Mouse (Mus musculus): Measurements from ENCODE around the gene Gm45194. TPM values are rescaled to one million over a fixed set of nuclear protein-coding genes. Genes with fewer than 3 reads are reported as not detected.

Gm45194 gene
- total and polyA plus RNA-seq, 3 experiments = not detected

DNA sequence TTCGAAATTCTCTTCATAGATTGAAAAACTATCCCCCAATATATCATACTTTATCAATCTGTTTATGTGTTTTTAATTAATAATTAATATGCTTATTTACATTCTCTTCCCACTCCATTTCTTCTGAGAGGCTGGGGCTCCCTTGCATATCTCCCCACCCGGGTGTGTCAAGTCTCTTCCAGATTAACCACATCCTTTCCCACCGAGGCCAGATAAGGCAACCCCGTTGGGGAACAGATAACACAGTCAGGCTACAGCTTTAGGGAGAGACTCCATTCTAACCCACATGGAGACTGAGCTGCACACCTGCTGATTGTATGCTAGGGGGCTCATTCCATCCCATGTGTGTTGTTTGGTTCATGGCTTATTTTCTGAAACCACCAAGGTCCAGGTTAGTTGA lies 69.7 kb downstream of the Gm45194 start:
- Histone ChIP-seq H3K9me3 (replicated peaks) (no peaks in the 10 kb centered on the region), H3K4me3 (ENCODE audit: low read depth, low read length) (no peak overlapping the region), H3K36me3 (replicated peaks) (no peaks in the 10 kb centered on the region), H3K4me1 (ENCODE audit: insufficient read depth, low read depth, low read length) (no peaks in the 10 kb centered on the region), H3K27me3 (ENCODE audit: insufficient read depth, low read length) (no peaks in the 10 kb centered on the region)
- TF ChIP-seq GATA1 (IDR thresholded peaks at IDR 0.05; ENCODE audit: borderline replicate concordance, low read length) (no peak), TAL1 (conservative IDR thresholded peaks at IDR 0.05; ENCODE audit: low read depth, low read length) (no peak), POLR2AphosphoS5 (IDR thresholded peaks at IDR 0.05; ENCODE audit: insufficient replicate concordance, low read depth, low read length) (no peak), GATA2 (IDR thresholded peaks at IDR 0.05; ENCODE audit: borderline replicate concordance, low read depth, low read length) (no peak), CTCF (IDR thresholded peaks at IDR 0.05; ENCODE audit: low read depth, low read length) (no peak)
- DNase-seq (ENCODE audit: low spot score) (no peak), ATAC-seq (ENCODE audit: extremely low read depth, insufficient number of reproducible peaks, low FRiP score, poor library complexity, severe bottlenecking) (no peak)

DNA sequence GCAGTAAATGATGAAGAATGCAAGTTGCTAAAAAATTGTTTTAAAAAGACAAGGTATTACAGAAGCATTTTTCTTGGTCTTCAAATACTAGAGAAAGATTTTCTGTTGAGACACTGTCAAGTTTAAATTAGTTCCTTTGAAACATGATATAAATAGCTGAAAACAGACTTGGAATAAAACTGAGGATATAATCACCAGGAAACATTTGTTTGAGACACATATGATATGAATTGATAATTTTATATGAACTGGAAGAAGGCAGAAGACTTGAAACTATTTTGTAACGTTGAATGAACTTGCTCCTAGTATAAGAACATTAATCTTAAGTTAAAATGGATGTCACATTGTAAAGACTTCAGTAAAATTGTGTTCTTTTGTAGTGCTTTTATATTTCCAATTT lies 108.5 kb downstream of the Gm45194 start:
- Histone ChIP-seq H3K9me3 (replicated peaks) (no peaks in the 10 kb centered on the region), H3K36me3 (replicated peaks) (no peaks in the 10 kb centered on the region), H3K27me3 (ENCODE audit: insufficient read depth, low read length) (no peaks in the 10 kb centered on the region), H3K4me1 (ENCODE audit: insufficient read depth, low read depth, low read length) (no peaks in the 10 kb centered on the region), H3K4me3 (ENCODE audit: low read depth, low read length) (no peak overlapping the region)
- ATAC-seq (ENCODE audit: extremely low read depth, insufficient number of reproducible peaks, low FRiP score, poor library complexity, severe bottlenecking) = no peak
- no peak for DNase-seq (ENCODE audit: low spot score)
- no peak for TF ChIP-seq POLR2AphosphoS5 (IDR thresholded peaks at IDR 0.05; ENCODE audit: insufficient replicate concordance, low read depth, low read length)
- no peak for TF ChIP-seq CTCF (IDR thresholded peaks at IDR 0.05; ENCODE audit: low read depth, low read length)
- no peak for TF ChIP-seq GATA1 (IDR thresholded peaks at IDR 0.05; ENCODE audit: borderline replicate concordance, low read length)

DNA sequence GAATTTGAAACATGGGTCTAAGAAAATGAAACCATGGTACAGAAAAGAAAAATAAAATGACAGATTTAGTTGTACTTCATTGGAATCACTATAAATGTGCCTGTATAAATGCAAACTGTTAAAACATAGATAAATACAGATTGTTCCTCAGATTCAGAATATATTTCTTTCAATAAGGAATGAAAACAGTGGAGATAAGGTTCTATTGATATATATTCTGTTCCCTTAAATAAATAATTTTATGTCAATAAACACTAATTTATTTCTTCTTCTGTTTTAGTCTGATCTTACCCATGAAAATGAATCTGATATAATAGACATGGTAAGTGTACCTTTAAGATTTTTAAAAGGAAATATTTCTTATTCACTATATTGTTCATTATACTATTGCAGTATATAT lies 119.5 kb downstream of the Gm45194 start, which contains the start of gene Tex16:
Gene Tex16 (plus strand): TSS at position 301 of the 400 bp plus-strand sequence.
- DNase-seq (ENCODE audit: low spot score) = no peak
- H3K4me3 ChIP-seq (ENCODE audit: low read depth, low read length) = no peak within 1 kb of the TSS
- TF ChIP-seq CTCF (IDR thresholded peaks at IDR 0.05; ENCODE audit: low read depth, low read length) (no peak), GATA2 (IDR thresholded peaks at IDR 0.05; ENCODE audit: borderline replicate concordance, low read depth, low read length) (no peak), POLR2AphosphoS5 (IDR thresholded peaks at IDR 0.05; ENCODE audit: insufficient replicate concordance, low read depth, low read length) (no peak), GATA1 (IDR thresholded peaks at IDR 0.05; ENCODE audit: borderline replicate concordance, low read length) (no peak), TAL1 (conservative IDR thresholded peaks at IDR 0.05; ENCODE audit: low read depth, low read length) (no peak)
- no peaks in the 10 kb centered on the region for H3K36me3 ChIP-seq (replicated peaks)
- no peak for ATAC-seq (ENCODE audit: extremely low read depth, insufficient number of reproducible peaks, low FRiP score, poor library complexity, severe bottlenecking)
- H3K9me3 ChIP-seq (replicated peaks) = no peaks in the 10 kb centered on the region
- H3K4me1 ChIP-seq (ENCODE audit: insufficient read depth, low read depth, low read length) = no peaks in the 10 kb centered on the region
- no peaks in the 10 kb centered on the region for H3K27me3 ChIP-seq (ENCODE audit: insufficient read depth, low read length)

DNA sequence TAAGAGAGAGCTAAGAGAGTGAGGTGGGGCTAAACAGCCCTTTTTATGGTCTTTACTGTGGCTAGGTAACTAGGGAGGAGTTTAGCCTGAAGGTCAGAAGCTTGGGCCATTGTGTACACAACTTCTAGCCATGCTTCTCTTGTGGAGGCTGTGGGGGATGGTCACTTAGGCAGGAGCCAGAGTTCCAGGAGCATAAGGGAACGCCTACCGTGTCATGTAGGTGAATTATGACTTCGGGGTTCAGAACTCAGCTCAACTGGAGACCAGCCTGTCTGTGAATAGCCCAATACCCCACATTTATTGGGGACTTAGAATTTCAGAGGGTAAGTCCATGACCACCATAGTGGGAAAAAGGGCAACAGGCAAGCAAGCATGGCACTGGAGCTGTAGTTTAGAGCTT lies 347.6 kb downstream of the Gm45194 start, which contains the start of gene 4933403O08Rik:
Gene 4933403O08Rik (plus strand): TSS at position 301 of the 400 bp plus-strand sequence.
- no peak within 1 kb of the TSS for H3K4me3 ChIP-seq (ENCODE audit: low read depth, low read length)
- DNase-seq (ENCODE audit: low spot score) (no peak), ATAC-seq (ENCODE audit: extremely low read depth, insufficient number of reproducible peaks, low FRiP score, poor library complexity, severe bottlenecking) (no peak)
- no peaks in the 10 kb centered on the region for H3K9me3 ChIP-seq (replicated peaks)
- no peaks in the 10 kb centered on the region for H3K27me3 ChIP-seq (ENCODE audit: insufficient read depth, low read length)
- TF ChIP-seq TAL1 (conservative IDR thresholded peaks at IDR 0.05; ENCODE audit: low read depth, low read length) (no peak), GATA1 (IDR thresholded peaks at IDR 0.05; ENCODE audit: borderline replicate concordance, low read length) (no peak), CTCF (IDR thresholded peaks at IDR 0.05; ENCODE audit: low read depth, low read length) (no peak), GATA2 (IDR thresholded peaks at IDR 0.05; ENCODE audit: borderline replicate concordance, low read depth, low read length) (no peak), POLR2AphosphoS5 (IDR thresholded peaks at IDR 0.05; ENCODE audit: insufficient replicate concordance, low read depth, low read length) (no peak)
- H3K4me1 ChIP-seq (ENCODE audit: insufficient read depth, low read depth, low read length) = no peaks in the 10 kb centered on the region
- H3K36me3 ChIP-seq (replicated peaks) = no peaks in the 10 kb centered on the region

DNA sequence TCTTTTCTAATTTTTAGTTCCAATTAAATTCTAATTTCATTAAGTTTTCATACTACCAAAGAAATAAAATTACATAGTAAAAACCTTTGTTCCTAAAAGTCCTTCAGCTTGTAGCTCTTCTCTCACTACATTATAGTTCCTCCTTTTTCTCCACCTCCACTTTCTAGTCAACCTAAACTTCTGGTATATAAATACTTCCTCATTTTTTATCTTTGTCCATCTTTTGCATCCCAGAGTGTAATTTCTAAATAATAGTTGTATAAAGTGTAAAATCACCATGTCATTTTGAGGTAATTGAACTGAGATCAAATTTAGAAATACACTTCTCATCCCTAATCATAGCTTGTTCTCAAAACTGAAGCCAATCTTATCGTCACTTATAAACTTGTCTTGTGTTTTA lies 351.7 kb downstream of the Gm45194 start:
- no peaks in the 10 kb centered on the region for H3K36me3 ChIP-seq (replicated peaks)
- DNase-seq (ENCODE audit: low spot score) = no peak

DNA sequence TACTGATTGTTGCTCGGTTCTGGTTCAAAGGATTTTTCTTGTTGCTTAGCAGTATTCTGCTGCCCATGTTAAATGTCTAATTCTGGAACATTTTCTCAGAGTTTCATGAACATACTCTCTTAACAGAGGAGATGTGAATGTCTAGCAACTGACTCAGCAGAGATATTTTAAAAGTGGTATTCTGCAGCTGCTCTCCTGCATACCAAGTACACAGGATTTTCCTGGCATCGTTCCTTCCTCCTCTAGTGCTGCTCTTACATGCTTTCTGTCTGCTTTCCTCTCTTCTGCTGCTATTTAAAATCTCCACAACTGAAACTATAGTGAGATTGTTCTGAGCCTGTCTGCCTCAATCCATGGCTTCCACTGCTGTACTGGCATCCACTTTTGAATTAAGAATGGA lies 364.3 kb downstream of the Gm45194 start:
- DNase-seq (ENCODE audit: low spot score) (no peak), ATAC-seq (ENCODE audit: extremely low read depth, insufficient number of reproducible peaks, low FRiP score, poor library complexity, severe bottlenecking) (no peak)
- H3K4me1 ChIP-seq (ENCODE audit: insufficient read depth, low read depth, low read length) = no peaks in the 10 kb centered on the region
- TF ChIP-seq TAL1 (conservative IDR thresholded peaks at IDR 0.05; ENCODE audit: low read depth, low read length) (no peak), CTCF (IDR thresholded peaks at IDR 0.05; ENCODE audit: low read depth, low read length) (no peak), GATA1 (IDR thresholded peaks at IDR 0.05; ENCODE audit: borderline replicate concordance, low read length) (no peak), GATA2 (IDR thresholded peaks at IDR 0.05; ENCODE audit: borderline replicate concordance, low read depth, low read length) (no peak), POLR2AphosphoS5 (IDR thresholded peaks at IDR 0.05; ENCODE audit: insufficient replicate concordance, low read depth, low read length) (no peak)
- H3K4me3 ChIP-seq (ENCODE audit: low read depth, low read length) = no peak overlapping the region
- no peaks in the 10 kb centered on the region for H3K27me3 ChIP-seq (ENCODE audit: insufficient read depth, low read length)
- H3K9me3 ChIP-seq (replicated peaks) = no peaks in the 10 kb centered on the region
- H3K36me3 ChIP-seq (replicated peaks) = no peaks in the 10 kb centered on the region

More for the DNA sequence above, 351.7 kb downstream of the Gm45194 start:
- no peak overlapping the region for H3K4me3 ChIP-seq (ENCODE audit: low read depth, low read length)
- TF ChIP-seq TAL1 (conservative IDR thresholded peaks at IDR 0.05; ENCODE audit: low read depth, low read length) = no peak
- no peak for TF ChIP-seq GATA2 (IDR thresholded peaks at IDR 0.05; ENCODE audit: borderline replicate concordance, low read depth, low read length)
- no peaks in the 10 kb centered on the region for H3K9me3 ChIP-seq (replicated peaks)
- H3K4me1 ChIP-seq (ENCODE audit: insufficient read depth, low read depth, low read length) = no peaks in the 10 kb centered on the region
- H3K27me3 ChIP-seq (ENCODE audit: insufficient read depth, low read length) = no peaks in the 10 kb centered on the region
- no peak for ATAC-seq (ENCODE audit: extremely low read depth, insufficient number of reproducible peaks, low FRiP score, poor library complexity, severe bottlenecking)

DNA sequence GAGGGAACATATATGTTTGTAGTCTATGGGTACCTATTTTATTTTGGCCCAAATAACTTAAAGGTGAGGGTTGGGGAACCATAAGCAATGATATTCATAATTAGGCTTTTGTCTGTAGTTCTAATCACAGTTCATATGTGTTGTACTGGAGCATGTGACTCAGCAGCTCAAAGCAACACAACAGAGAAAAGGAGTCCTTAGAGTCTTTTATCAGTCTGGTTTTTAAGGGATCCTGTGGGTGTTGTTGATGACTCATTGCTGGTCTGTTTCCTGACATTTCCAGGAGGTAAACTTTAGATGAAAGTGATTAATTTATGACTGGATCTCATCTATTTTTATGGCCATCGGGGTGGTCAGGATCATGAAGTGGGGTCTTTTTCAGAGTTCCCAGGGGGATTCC lies 382.4 kb downstream of the Gm45194 start:
- DNase-seq (ENCODE audit: low spot score) (no peak), ATAC-seq (ENCODE audit: extremely low read depth, insufficient number of reproducible peaks, low FRiP score, poor library complexity, severe bottlenecking) (no peak)
- no peak overlapping the region for H3K4me3 ChIP-seq (ENCODE audit: low read depth, low read length)
- H3K4me1 ChIP-seq (ENCODE audit: insufficient read depth, low read depth, low read length) = no peaks in the 10 kb centered on the region
- TF ChIP-seq GATA2 (IDR thresholded peaks at IDR 0.05; ENCODE audit: borderline replicate concordance, low read depth, low read length) (no peak), GATA1 (IDR thresholded peaks at IDR 0.05; ENCODE audit: borderline replicate concordance, low read length) (no peak), CTCF (IDR thresholded peaks at IDR 0.05; ENCODE audit: low read depth, low read length) (no peak), POLR2AphosphoS5 (IDR thresholded peaks at IDR 0.05; ENCODE audit: insufficient replicate concordance, low read depth, low read length) (no peak), TAL1 (conservative IDR thresholded peaks at IDR 0.05; ENCODE audit: low read depth, low read length) (no peak)
- H3K27me3 ChIP-seq (ENCODE audit: insufficient read depth, low read length) = no peaks in the 10 kb centered on the region
- no peaks in the 10 kb centered on the region for H3K36me3 ChIP-seq (replicated peaks)
- no peaks in the 10 kb centered on the region for H3K9me3 ChIP-seq (replicated peaks)
